Mouse (Mus musculus): Measurements from ENCODE around the gene Hoxb8.

DNA sequence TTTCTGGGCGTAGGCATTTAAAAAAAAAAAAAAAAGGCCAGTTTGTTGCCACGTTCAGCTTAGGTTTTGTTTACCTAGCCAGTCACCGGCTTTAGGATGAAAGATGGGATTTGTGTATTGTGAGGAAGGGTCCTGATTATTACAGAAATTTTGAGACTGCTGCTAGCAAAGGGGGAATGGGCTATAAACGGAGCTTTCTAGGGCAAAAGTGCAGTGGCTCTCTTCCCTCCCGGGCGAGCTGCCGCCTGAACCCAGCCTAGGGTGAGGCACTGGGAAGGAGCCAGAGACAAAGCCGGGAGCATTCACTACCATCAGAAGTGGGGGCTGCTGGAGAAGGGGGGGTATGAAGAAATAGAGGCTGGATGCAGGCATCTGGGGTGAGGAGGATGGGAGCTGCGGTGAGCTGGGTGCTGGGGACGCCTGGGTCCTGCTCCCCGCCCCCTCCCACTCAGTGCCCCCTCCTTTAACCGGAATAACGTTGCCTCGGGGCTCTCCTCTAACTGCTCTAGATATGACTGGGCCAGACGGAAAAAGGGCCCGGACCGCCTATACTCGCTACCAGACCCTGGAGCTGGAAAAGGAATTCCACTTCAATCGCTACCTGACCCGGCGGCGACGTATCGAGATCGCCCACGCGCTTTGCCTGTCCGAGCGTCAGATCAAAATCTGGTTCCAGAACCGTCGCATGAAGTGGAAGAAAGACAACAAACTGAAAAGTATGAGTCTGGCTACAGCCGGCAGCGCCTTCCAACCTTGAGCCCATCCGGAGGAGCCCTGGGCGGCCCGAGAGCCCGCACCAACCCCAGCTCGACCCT lies 22.9 kb downstream of the Hoxb8 start:
- TF ChIP-seq TAL1 (IDR thresholded peaks at IDR 0.05; ENCODE audit: low read length) (no peak), GATA1 (IDR thresholded peaks at IDR 0.05; ENCODE audit: low read length) (no peak)

Data from erythroblast, embryonic 14.5 days (primary cell).